Mouse (Mus musculus): ENCODE measurements around the gene Tlx2.

- no peak for TF ChIP-seq CEBPB (IDR thresholded peaks at IDR 0.05; ENCODE audit: low read depth)
- no peak for TF ChIP-seq CTCF (IDR thresholded peaks at IDR 0.05; ENCODE audit: control insufficient read depth, insufficient read depth, insufficient read length)
- peak; percentile 77 for TF ChIP-seq MYOD1 (IDR thresholded peaks at IDR 0.05; ENCODE audit: control insufficient read depth, insufficient read length, low read depth)
Observed at GRCm38 (mm10) chr6:83023008-83023407, 47.1 kb downstream of the Tlx2 start.

Data from C2C12 (cell line).